Mouse (Mus musculus) stomach, embryonic 14.5 days (tissue): ENCODE data around the gene Sdr39u1. TPM values are rescaled to one million over a fixed set of nuclear protein-coding genes. Genes with fewer than 3 reads are reported as not detected.

Experiments used
- ATAC-seq: fragments of 200-750 bp; cut with Nextera tagmentation; 2 replicates; pipeline ENCODE4 v1.8.0; 2017; ENCODE audit warnings: low read depth, moderate TSS enrichment; ENCODE audit not compliant: insufficient number of reproducible peaks, insufficient read depth, low FRiP score
- H3K27ac ChIP-seq: fragments of 300-500 bp; sonication (generic); 2 replicates; pipeline ENCODE4 v1.5.1; 2014; ENCODE audit warnings: mild to moderate bottlenecking, low read length, moderate library complexity, mixed read lengths
- H3K27me3 ChIP-seq: fragments of 300-500 bp; sonication (generic); 2 replicates; pipeline ENCODE4 v1.6.1; 2014; ENCODE audit warnings: low read length, control low read depth, mixed read lengths; ENCODE audit not compliant: control insufficient read depth, insufficient read depth
- H3K36me3 ChIP-seq: fragments of 300-500 bp; sonication (generic); 2 replicates; pipeline ENCODE4 v1.6.1; 2014; ENCODE audit warnings: mild to moderate bottlenecking, control low read depth, low read length, moderate library complexity, mixed read lengths; ENCODE audit not compliant: control insufficient read depth, insufficient read depth
- H3K4me1 ChIP-seq: fragments of 300-500 bp; sonication (generic); 2 replicates; pipeline ENCODE4 v1.6.1; 2014; ENCODE audit warnings: low read length, control low read depth, mixed read lengths; ENCODE audit not compliant: control insufficient read depth, insufficient read depth
- H3K4me2 ChIP-seq: fragments of 300-500 bp; sonication (generic); replicated peaks from 2 replicates; pipeline ENCODE4 v1.6.1; 2014; ENCODE audit warnings: low read depth, low read length, control low read depth
- H3K4me3 ChIP-seq: fragments of 300-500 bp; sonication (generic); 2 replicates; pipeline ENCODE4 v1.5.1; 2014; ENCODE audit warnings: low read depth, low read length, control low read depth
- H3K9ac ChIP-seq: fragments of 300-500 bp; sonication (generic); replicated peaks from 2 replicates; pipeline ENCODE4 v1.6.1; 2014; ENCODE audit warnings: low read depth, mild to moderate bottlenecking, control low read depth, low read length, moderate library complexity, mixed read lengths
- H3K9me3 ChIP-seq: fragments of 300-500 bp; sonication (generic); 2 replicates; pipeline ENCODE4 v1.6.1; 2016; ENCODE audit warnings: low read depth, low read length, control low read depth; ENCODE audit not compliant: control insufficient read depth
- WGBS: fragments of 180-500 bp; shearing (Covaris S2); extraction: QIAGEN DNeasy Blood & Tissue Kit; methylation state at CpG from one replicate; pipeline ENCODE4 v1.1.7; 2014; 5-methylcytosine and 5-hydroxymethylcytosine counted together
- polyA plus RNA-seq: library from polyadenylated mRNA; unstranded; fragments of >200 nt; fragmentation: Nextera tagmentation; extraction: Ambion mirVana; gene quantifications from 2 replicates; pipeline ENCODE4 v1.2.1, GENCODE M21; 2014

The Sdr39u1 gene
- polyA plus RNA-seq, 1 experiment from 2014 or later = 71.5 TPM

- Histone ChIP-seq H3K27ac (no peak overlapping the region), H3K27me3 (no peaks in the 10 kb centered on the region), H3K4me3 (no peak overlapping the region), H3K9me3 (no peaks in the 10 kb centered on the region), H3K4me1 (no peaks in the 10 kb centered on the region), H3K4me2 (no peak overlapping the region), H3K9ac (no peak overlapping the region), H3K36me3 (no peaks in the 10 kb centered on the region)
- ATAC-seq = no peak
- WGBS = 47% methylated on average over 7 of the region's 7 CpGs
Observed at GRCm38 (mm10) chr14:55922475-55923232, 22.6 kb upstream of the Sdr39u1 start.

DNA sequence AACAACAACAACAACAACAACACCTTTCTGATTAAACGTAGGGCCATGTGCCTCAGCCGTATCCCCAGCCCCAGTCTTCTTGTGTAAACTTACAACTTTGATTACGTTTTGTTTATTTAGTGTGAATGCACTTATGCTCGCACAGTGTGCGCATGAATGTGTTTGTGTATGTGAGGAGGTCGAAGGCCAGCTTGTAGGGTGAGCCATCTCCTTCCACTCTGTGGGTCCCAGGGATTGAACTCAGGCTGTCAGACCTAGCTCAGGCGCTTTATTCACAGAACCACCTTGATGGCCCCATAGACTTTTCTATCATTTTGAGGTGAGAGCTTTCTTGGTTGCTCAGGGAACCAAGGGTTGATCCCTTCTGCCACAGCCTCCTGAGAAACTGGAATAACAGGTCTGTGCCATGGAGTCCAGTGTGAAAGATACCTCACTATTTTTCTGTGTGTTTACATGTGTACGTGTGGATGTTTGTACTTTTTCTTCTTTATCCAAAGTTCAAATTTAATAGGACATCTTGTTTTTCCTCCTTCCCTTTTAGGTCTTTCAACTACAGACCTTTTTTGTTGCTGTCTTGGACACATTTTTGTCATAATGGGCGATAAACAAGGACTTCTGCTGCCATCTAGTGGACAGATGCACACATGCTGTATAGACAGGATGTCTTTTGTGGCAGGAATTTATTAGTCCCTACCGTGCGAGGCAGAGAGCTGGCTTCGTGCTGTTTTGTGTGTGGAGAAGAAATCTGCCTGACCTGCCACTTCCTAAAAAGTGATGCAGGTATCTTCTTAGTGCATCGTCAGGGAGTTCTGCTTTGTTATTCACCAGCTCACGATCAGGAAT is 18.4 kb upstream of the Sdr39u1 start:
- Histone ChIP-seq H3K27ac (no peak overlapping the region), H3K4me1 (no peaks in the 10 kb centered on the region), H3K27me3 (no peaks in the 10 kb centered on the region), H3K4me3 (no peak overlapping the region), H3K4me2 (no peak overlapping the region), H3K36me3 (no peaks in the 10 kb centered on the region), H3K9ac (no peak overlapping the region), H3K9me3 (no peaks in the 10 kb centered on the region)
- WGBS = 16% methylated on average over 14 of the region's 14 CpGs
- ATAC-seq = peak; percentile 78

GRCm38 (mm10) chr14:55913406-55913805 is 13.3 kb upstream of the Sdr39u1 start:
- Histone ChIP-seq H3K9me3 (no peaks in the 10 kb centered on the region), H3K4me2 (no peak overlapping the region), H3K4me1 (no peaks in the 10 kb centered on the region), H3K27me3 (no peaks in the 10 kb centered on the region), H3K9ac (no peak overlapping the region), H3K4me3 (no peak overlapping the region), H3K36me3 (no peaks in the 10 kb centered on the region), H3K27ac (no peak overlapping the region)
- ATAC-seq = no peak
- 61% methylated on average over 4 of the region's 4 CpGs for WGBS

GRCm38 (mm10) chr14:55905518-55905917 is 5.4 kb upstream of the Sdr39u1 start:
- no peak overlapping the region for H3K4me3 ChIP-seq
- H3K9me3 ChIP-seq = no peaks in the 10 kb centered on the region
- peaks cover 7% of the 10 kb centered on the region; the same call in 1 of the 2 replicates for H3K4me1 ChIP-seq
- no peak overlapping the region for H3K4me2 ChIP-seq
- H3K9ac ChIP-seq = no peak overlapping the region
- 29% methylated on average over 1 of the region's 1 CpGs for WGBS
- ATAC-seq = no peak
- H3K27ac ChIP-seq = no peak overlapping the region
- no peaks in the 10 kb centered on the region for H3K36me3 ChIP-seq
- no peaks in the 10 kb centered on the region for H3K27me3 ChIP-seq

- Histone ChIP-seq H3K27me3 (no peaks in the 10 kb centered on the region), H3K36me3 (peaks cover 30% of the 10 kb centered on the region), H3K27ac (peak overlapping the region; percentile 87), H3K4me2 (peak overlapping the region; percentile 85), H3K9ac (peak overlapping the region; percentile 37), H3K4me3 (peak overlapping the region; percentile 36), H3K9me3 (no peaks in the 10 kb centered on the region), H3K4me1 (peaks cover 13% of the 10 kb centered on the region; the same call in 1 of the 2 replicates)
- ATAC-seq = no peak
- WGBS = 6% methylated on average over 12 of the region's 12 CpGs
Observed at GRCm38 (mm10) chr14:55900414-55900755, 292 bp upstream of the Sdr39u1 start.

GRCm38 (mm10) chr14:55898947-55899346 is 1.1 kb downstream of the Sdr39u1 start:
- Histone ChIP-seq H3K9ac (no peak overlapping the region), H3K27me3 (no peaks in the 10 kb centered on the region), H3K4me3 (no peak overlapping the region), H3K4me1 (peaks cover 13% of the 10 kb centered on the region; the same call in 1 of the 2 replicates), H3K27ac (peak overlapping the region; percentile 87; the same call in 1 of the 2 replicates), H3K36me3 (peaks cover 43% of the 10 kb centered on the region), H3K4me2 (peak overlapping the region; percentile 85; the same call in 1 of the 2 replicates), H3K9me3 (no peaks in the 10 kb centered on the region)
- WGBS = 80% methylated on average over 7 of the region's 7 CpGs
- ATAC-seq = no peak

- Histone ChIP-seq H3K27me3 (no peaks in the 10 kb centered on the region), H3K4me3 (no peak overlapping the region), H3K4me1 (peaks cover 13% of the 10 kb centered on the region; the same call in 1 of the 2 replicates), H3K9ac (no peak overlapping the region), H3K9me3 (no peaks in the 10 kb centered on the region), H3K4me2 (no peak overlapping the region), H3K27ac (no peak overlapping the region), H3K36me3 (peaks cover 51% of the 10 kb centered on the region)
- WGBS = 88% methylated on average over 12 of the region's 12 CpGs
- no peak for ATAC-seq
Observed at GRCm38 (mm10) chr14:55897671-55898070, 2.4 kb downstream of the Sdr39u1 start.

DNA sequence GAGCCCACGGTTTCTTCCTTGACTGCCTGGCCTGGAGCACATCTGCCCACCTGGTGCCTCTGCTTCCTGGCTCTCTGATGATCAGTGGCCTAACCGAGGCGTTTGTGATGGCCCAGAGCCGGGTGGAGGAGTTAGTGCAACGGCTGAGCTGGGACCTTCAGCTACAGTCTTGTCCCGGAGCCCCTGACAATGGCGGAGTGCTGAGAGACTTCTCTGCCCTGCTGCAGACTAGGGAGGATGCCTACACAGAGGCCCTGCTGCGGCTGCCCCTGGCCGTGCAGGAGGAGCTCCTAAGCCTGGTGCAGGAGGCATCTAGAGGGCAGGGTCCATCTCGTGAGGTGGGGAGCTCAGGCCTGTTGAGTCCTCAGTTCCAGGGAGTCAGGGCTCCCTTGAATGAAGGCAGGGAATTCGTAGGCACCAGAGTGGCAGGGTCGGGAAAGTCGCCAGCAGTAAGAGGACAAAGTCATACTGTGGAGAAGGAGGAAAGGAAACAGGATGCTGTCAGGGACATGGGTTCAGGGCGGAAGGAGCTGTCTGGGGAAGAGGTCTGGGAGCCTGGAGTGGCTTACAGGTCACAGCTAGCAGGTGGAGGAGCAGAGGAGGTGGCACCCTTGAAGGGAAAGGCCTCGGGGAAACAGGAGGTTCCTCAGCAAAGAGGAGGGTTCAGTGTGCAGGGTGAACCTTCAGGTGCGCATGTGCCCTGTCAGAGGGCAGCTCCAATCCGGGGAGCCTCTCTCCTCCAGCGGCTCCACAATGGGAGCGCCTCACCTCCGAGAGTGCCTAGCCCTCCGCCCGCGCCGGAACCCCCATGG is 13.3 kb downstream of the Sdr39u1 start:
- peak overlapping the region; percentile 85 for H3K4me2 ChIP-seq
- no peak for ATAC-seq
- peaks cover 26% of the 10 kb centered on the region for H3K4me1 ChIP-seq
- H3K27me3 ChIP-seq = no peaks in the 10 kb centered on the region
- 77% methylated on average over 23 of the region's 24 CpGs for WGBS
- H3K4me3 ChIP-seq = no peak overlapping the region
- H3K9me3 ChIP-seq = no peaks in the 10 kb centered on the region
- no peak overlapping the region; the same call in 1 of the 2 replicates for H3K27ac ChIP-seq
- H3K9ac ChIP-seq = 0 out of 2 replicates have a peak overlapping the region, but pooled peaks have one; percentile 62
- peaks cover 40% of the 10 kb centered on the region for H3K36me3 ChIP-seq
